Mouse (Mus musculus): ENCODE data around the gene Prdm8. TPM values are rescaled to one million over a fixed set of nuclear protein-coding genes. Genes with fewer than 3 reads are reported as not detected.

Gene Prdm8
- polyA plus RNA-seq, 1 experiment from 2014 or later: 0.07 TPM

- Histone ChIP-seq H3K9me3 (ENCODE audit: control insufficient read depth, low read length) (no peaks in the 10 kb centered on the region), H3K36me3 (ENCODE audit: control insufficient read depth, insufficient read depth, low read length) (no peaks in the 10 kb centered on the region), H3K4me2 (replicated peaks; ENCODE audit: low read depth) (no peak overlapping the region), H3K27me3 (ENCODE audit: control insufficient read depth, insufficient read depth, low read length) (peaks cover 10% of the 10 kb centered on the region; the same call in 1 of the 2 replicates), H3K9ac (ENCODE audit: low read length) (no peak overlapping the region), H3K4me1 (replicated peaks; ENCODE audit: control insufficient read depth, insufficient read depth) (0 out of 2 replicates have a peak, but pooled peaks cover 3% of the 10 kb centered on the region), H3K27ac (replicated peaks) (no peak overlapping the region), H3K4me3 (ENCODE audit: low read depth, low read length) (no peak overlapping the region)
- DNase-seq (ENCODE audit: low spot score) (no peak), ATAC-seq (ENCODE audit: low FRiP score, low TSS enrichment) (no peak)
- TF ChIP-seq EP300 (optimal IDR thresholded peaks at IDR 0.05) (no peak), CTCF (IDR thresholded peaks at IDR 0.05; ENCODE audit: low read depth) (no peak)
- 5% methylated on average over 12 of the region's 12 CpGs for whole genome bisulfite sequencing
These were observed 12.6 kb downstream of the Prdm8 start for GRCm38 (mm10) chr5:98179606-98180005.

GRCm38 (mm10) chr5:98180461-98180887 lies 13.5 kb downstream of the Prdm8 start:
- TF ChIP-seq CTCF (IDR thresholded peaks at IDR 0.05; ENCODE audit: low read depth) (no peak), EP300 (optimal IDR thresholded peaks at IDR 0.05) (no peak)
- Histone ChIP-seq H3K9me3 (ENCODE audit: control insufficient read depth, low read length) (no peaks in the 10 kb centered on the region), H3K4me2 (replicated peaks; ENCODE audit: low read depth) (no peak overlapping the region), H3K9ac (ENCODE audit: low read length) (no peak overlapping the region), H3K36me3 (ENCODE audit: control insufficient read depth, insufficient read depth, low read length) (no peaks in the 10 kb centered on the region), H3K27ac (replicated peaks) (no peak overlapping the region), H3K27me3 (ENCODE audit: control insufficient read depth, insufficient read depth, low read length) (peaks cover 14% of the 10 kb centered on the region; the same call in 1 of the 2 replicates), H3K4me1 (replicated peaks; ENCODE audit: control insufficient read depth, insufficient read depth) (0 out of 2 replicates have a peak, but pooled peaks cover 3% of the 10 kb centered on the region), H3K4me3 (ENCODE audit: low read depth, low read length) (no peak overlapping the region)
- ATAC-seq (ENCODE audit: low FRiP score, low TSS enrichment): no peak
- no peak for DNase-seq (ENCODE audit: low spot score)
- 2% methylated on average over 19 of the region's 19 CpGs for WGBS

DNA sequence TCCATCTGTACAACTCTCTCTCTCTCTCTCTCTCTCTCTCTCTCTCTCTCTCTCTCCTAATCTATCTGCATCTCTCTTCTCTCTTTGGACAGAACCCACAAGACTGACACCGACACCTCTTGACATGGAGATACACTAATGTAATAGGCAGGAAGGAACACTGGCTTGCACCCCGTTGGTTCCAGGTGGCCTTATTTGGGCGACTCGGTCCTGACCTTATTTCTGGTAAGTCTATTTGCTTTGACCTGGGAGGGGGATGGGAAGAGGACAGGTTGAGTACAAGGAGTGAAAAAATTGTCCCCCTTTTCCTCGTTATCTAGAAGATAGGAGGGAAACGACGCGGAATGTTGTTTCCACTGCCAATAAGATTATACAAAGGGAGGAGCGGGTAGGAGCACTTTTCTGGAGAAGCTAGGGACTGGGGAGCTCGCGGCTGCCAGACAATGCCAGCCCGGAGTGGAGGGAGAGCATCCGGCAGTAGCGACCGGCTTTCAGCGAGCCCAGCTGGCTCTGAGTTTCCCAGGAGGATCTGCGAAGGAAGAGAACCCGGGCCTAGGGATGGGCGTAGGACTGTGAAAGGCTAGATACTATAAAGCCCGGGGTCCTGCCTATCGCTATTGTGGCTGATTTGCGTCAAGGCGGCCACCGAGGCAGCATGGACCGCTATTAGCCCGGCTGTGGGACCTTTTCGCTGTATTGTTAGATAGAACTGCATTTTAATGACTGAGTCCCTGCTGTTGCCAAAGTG lies 14.1 kb downstream of the Prdm8 start:
- 2% methylated on average over 27 of the region's 27 CpGs for WGBS
- Histone ChIP-seq H3K4me2 (replicated peaks; ENCODE audit: low read depth) (no peak overlapping the region), H3K4me3 (ENCODE audit: low read depth, low read length) (no peak overlapping the region), H3K27me3 (ENCODE audit: control insufficient read depth, insufficient read depth, low read length) (peaks cover 15% of the 10 kb centered on the region; the same call in 1 of the 2 replicates), H3K27ac (replicated peaks) (no peak overlapping the region), H3K9me3 (ENCODE audit: control insufficient read depth, low read length) (no peaks in the 10 kb centered on the region), H3K36me3 (ENCODE audit: control insufficient read depth, insufficient read depth, low read length) (no peaks in the 10 kb centered on the region), H3K4me1 (replicated peaks; ENCODE audit: control insufficient read depth, insufficient read depth) (0 out of 2 replicates have a peak, but pooled peaks cover 3% of the 10 kb centered on the region), H3K9ac (ENCODE audit: low read length) (no peak overlapping the region)
- no peak for ATAC-seq (ENCODE audit: low FRiP score, low TSS enrichment)
- TF ChIP-seq CTCF (IDR thresholded peaks at IDR 0.05; ENCODE audit: low read depth) (no peak), EP300 (optimal IDR thresholded peaks at IDR 0.05) (no peak)
- no peak for DNase-seq (ENCODE audit: low spot score)

- 9% methylated on average over 16 of the region's 16 CpGs for WGBS
- no peak for ATAC-seq (ENCODE audit: low FRiP score, low TSS enrichment)
- Histone ChIP-seq H3K4me2 (replicated peaks; ENCODE audit: low read depth) (no peak overlapping the region), H3K9ac (ENCODE audit: low read length) (no peak overlapping the region), H3K4me1 (replicated peaks; ENCODE audit: control insufficient read depth, insufficient read depth) (0 out of 2 replicates have a peak, but pooled peaks cover 3% of the 10 kb centered on the region), H3K27ac (replicated peaks) (no peak overlapping the region), H3K27me3 (ENCODE audit: control insufficient read depth, insufficient read depth, low read length) (peaks cover 20% of the 10 kb centered on the region; the same call in 1 of the 2 replicates), H3K4me3 (ENCODE audit: low read depth, low read length) (no peak overlapping the region), H3K9me3 (ENCODE audit: control insufficient read depth, low read length) (no peaks in the 10 kb centered on the region), H3K36me3 (ENCODE audit: control insufficient read depth, insufficient read depth, low read length) (no peaks in the 10 kb centered on the region)
- DNase-seq (ENCODE audit: low spot score): no peak
- TF ChIP-seq CTCF (IDR thresholded peaks at IDR 0.05; ENCODE audit: low read depth) (no peak), EP300 (optimal IDR thresholded peaks at IDR 0.05) (no peak)
These were observed 14.9 kb downstream of the Prdm8 start for GRCm38 (mm10) chr5:98181686-98182602.

GRCm38 (mm10) chr5:98182603-98182920 lies 15.6 kb downstream of the Prdm8 start:
- ATAC-seq (ENCODE audit: low FRiP score, low TSS enrichment) (no peak), DNase-seq (ENCODE audit: low spot score) (no peak)
- Histone ChIP-seq H3K4me3 (ENCODE audit: low read depth, low read length) (no peak overlapping the region), H3K4me1 (replicated peaks; ENCODE audit: control insufficient read depth, insufficient read depth) (0 out of 2 replicates have a peak, but pooled peaks cover 3% of the 10 kb centered on the region), H3K27me3 (ENCODE audit: control insufficient read depth, insufficient read depth, low read length) (peaks cover 23% of the 10 kb centered on the region), H3K4me2 (replicated peaks; ENCODE audit: low read depth) (no peak overlapping the region), H3K36me3 (ENCODE audit: control insufficient read depth, insufficient read depth, low read length) (no peaks in the 10 kb centered on the region), H3K9ac (ENCODE audit: low read length) (no peak overlapping the region), H3K27ac (replicated peaks) (no peak overlapping the region), H3K9me3 (ENCODE audit: control insufficient read depth, low read length) (no peaks in the 10 kb centered on the region)
- no peak for TF ChIP-seq CTCF (IDR thresholded peaks at IDR 0.05; ENCODE audit: low read depth)
- no peak for TF ChIP-seq EP300 (optimal IDR thresholded peaks at IDR 0.05)
- 9% methylated on average over 5 of the region's 5 CpGs for WGBS
